Mouse (Mus musculus) testis, adult 2 months (tissue): ENCODE measurements around the gene Emb. TPM values are rescaled to one million over a fixed set of nuclear protein-coding genes. Genes with fewer than 3 reads are reported as not detected.

ENCODE experiments used
- H3K27ac ChIP-seq: fragments of 200-500 bp; 2 replicates; pipeline ENCODE4 v1.5.1; 2012; ENCODE audit warnings: low read depth, low read length; ENCODE audit not compliant: control insufficient read depth, insufficient read depth
- H3K27me3 ChIP-seq: fragments of 200-500 bp; 2 replicates; pipeline ENCODE4 v1.6.1; 2012; ENCODE audit warnings: mild to moderate bottlenecking, low read length, moderate library complexity; ENCODE audit not compliant: control insufficient read depth, insufficient read depth
- H3K36me3 ChIP-seq: fragments of 200-500 bp; 2 replicates; pipeline ENCODE4 v1.6.1; 2012; ENCODE audit warnings: mild to moderate bottlenecking, low read length; ENCODE audit not compliant: control insufficient read depth, insufficient read depth
- H3K4me1 ChIP-seq: fragments of 200-500 bp; 2 replicates; pipeline ENCODE4 v1.6.1; 2012; ENCODE audit warnings: low read length; ENCODE audit not compliant: control insufficient read depth, insufficient read depth
- H3K4me3 ChIP-seq: fragments of 200-500 bp; 2 replicates; pipeline ENCODE4 v1.5.1; 2012; ENCODE audit warnings: low read depth, mild to moderate bottlenecking, low read length, moderate library complexity, mixed read lengths; ENCODE audit not compliant: control insufficient read depth
- CTCF ChIP-seq: fragments of 200-500 bp; IDR thresholded peaks from 2 replicates; pipeline ENCODE4 v1.5.1; 2012; ENCODE audit warnings: low read depth, mild to moderate bottlenecking, inconsistent platforms, low read length, moderate library complexity; ENCODE audit not compliant: control insufficient read depth, insufficient read depth, insufficient replicate concordance
- POLR2A ChIP-seq: fragments of 200-500 bp; IDR thresholded peaks from 2 replicates; pipeline ENCODE4 v1.6.1; 2012; ENCODE audit warnings: low read depth, mild to moderate bottlenecking, inconsistent platforms, low read length, moderate library complexity; ENCODE audit not compliant: control insufficient read depth
- polyA plus RNA-seq: library from polyadenylated mRNA; depleted of rRNA; stranded (reverse); fragments of >200 nt; gene quantifications from 2 replicates; pipeline ENCODE4 v1.2.3, GENCODE M21; 2012

Gene Emb
- polyA plus RNA-seq, 1 experiment = 5.3 TPM

DNA sequence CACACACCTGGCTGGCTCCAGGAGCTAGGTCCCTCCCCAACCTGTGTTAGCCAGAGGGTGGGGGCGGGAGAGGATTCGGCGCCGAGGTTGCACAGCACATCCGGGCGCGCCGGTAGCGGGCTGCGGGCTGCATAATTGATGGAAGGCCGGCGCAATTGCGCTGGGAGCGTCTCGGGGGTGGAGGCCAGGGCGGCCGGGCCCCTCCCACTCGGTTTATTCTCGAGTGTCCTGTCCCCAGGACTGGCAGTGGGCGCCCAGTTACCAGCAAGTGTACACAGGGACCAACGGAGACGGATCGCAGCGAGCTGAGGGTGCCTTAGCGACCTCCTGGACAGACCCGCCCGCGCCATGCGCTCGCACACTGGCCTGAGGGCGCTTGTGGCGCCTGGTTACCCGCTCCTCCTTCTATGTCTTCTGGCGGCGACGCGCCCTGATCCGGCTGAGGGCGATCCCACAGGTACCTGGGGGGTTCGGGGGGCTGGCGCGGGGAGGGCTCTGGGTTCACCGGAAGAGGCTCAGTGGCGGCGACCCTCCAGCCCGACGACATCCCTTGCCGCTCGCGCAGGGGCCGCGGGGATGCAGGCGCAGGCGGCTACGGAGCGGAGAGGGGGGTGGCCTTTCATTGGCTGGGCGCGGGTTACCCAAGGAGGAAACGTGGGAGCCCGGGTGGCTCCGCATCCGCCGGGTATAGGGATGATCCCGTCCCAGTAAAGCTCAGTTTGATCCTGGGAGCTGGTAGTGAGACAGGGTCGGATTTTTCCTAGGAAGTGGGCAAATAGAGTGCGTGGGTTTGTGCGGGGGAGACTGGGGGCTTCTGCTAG lies 12.4 kb downstream of the Emb start, which contains the start of gene Gm17509:
Gene Gm17509, minus strand, starts transcription at position 575 of the 821 bp plus-strand sequence.
- Histone ChIP-seq H3K4me1 (no peaks in the 10 kb centered on the region; the same call in 1 of the 2 replicates), H3K27me3 (no peaks in the 10 kb centered on the region), H3K36me3 (no peaks in the 10 kb centered on the region), H3K4me3 (peak within 1 kb of the TSS; percentile 32), H3K27ac (no peak within 1 kb of the TSS)
- no peak for TF ChIP-seq CTCF
- no peak for TF ChIP-seq POLR2A

DNA sequence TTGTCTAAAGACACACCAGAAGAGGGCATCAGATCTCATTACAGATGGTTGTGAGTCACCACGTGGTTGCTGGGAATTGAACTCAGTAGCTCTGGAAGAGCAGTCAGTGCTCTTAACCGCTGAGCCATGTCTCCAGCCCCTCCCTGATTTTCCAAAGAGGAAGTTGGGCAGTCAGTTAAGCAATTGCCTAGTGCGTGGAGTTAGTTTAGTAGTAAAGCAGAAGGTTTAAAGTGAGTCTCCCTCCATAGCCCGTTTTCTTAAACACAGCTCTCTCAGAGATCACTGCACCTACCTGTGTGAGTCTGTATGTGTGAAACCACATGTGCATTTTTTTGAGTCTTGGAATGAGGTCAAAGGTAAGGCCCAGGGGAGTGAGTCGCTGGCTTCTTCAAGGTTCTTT lies 14.8 kb downstream of the Emb start:
- Histone ChIP-seq H3K4me1 (no peaks in the 10 kb centered on the region; the same call in 1 of the 2 replicates), H3K27ac (no peak overlapping the region), H3K4me3 (no peak overlapping the region)

DNA sequence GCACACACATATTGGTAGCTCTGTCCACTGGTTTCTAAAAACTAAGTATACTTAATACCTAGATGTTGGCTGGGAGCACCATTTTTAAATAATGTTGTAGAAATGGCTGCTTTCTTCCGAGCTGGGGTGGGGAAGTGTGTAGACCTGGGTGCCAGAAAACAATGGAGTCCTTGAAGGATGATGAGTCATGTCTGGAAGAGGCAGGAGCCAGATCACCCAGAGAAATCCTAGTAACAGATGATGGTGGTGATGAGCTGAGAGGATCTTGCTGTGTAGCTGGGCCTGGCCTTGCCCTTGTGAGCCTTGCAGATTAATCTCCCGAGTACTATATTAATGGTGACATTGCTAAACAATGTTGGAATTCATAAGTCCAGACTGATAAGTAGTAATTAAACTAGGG lies 16.6 kb downstream of the Emb start:
- Histone ChIP-seq H3K36me3 (no peaks in the 10 kb centered on the region), H3K4me1 (no peaks in the 10 kb centered on the region; the same call in 1 of the 2 replicates), H3K27ac (no peak overlapping the region), H3K4me3 (no peak overlapping the region), H3K27me3 (no peaks in the 10 kb centered on the region)
- no peak for TF ChIP-seq POLR2A
- TF ChIP-seq CTCF = no peak

More for the DNA sequence above, 14.8 kb downstream of the Emb start:
- Histone ChIP-seq H3K27me3 (no peaks in the 10 kb centered on the region), H3K36me3 (no peaks in the 10 kb centered on the region)
- TF ChIP-seq CTCF (no peak), POLR2A (no peak)

DNA sequence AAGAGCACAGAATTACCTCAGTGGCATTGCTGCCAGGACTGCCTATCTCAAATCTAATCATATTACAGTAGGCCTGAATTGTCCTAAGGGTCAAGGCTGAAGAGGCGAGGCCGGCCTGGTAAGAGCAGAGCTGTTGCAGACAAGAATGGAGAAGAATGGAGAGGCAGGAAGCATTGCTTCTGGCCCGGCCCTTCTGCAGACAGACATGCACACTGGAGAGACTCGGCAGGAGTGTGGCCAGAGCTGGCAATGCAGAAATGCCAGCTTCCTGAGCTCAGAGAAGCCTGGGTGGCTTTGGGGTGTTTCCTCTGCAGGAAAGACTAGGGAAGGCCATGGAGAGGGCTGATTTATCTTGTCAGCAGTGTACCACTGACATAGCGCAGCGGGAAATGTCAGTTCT lies 17.2 kb downstream of the Emb start:
- no peaks in the 10 kb centered on the region for H3K27me3 ChIP-seq
- TF ChIP-seq CTCF (no peak), POLR2A (no peak)
- no peak overlapping the region for H3K4me3 ChIP-seq
- no peak overlapping the region for H3K27ac ChIP-seq
- no peaks in the 10 kb centered on the region; the same call in 1 of the 2 replicates for H3K4me1 ChIP-seq
- H3K36me3 ChIP-seq = no peaks in the 10 kb centered on the region

DNA sequence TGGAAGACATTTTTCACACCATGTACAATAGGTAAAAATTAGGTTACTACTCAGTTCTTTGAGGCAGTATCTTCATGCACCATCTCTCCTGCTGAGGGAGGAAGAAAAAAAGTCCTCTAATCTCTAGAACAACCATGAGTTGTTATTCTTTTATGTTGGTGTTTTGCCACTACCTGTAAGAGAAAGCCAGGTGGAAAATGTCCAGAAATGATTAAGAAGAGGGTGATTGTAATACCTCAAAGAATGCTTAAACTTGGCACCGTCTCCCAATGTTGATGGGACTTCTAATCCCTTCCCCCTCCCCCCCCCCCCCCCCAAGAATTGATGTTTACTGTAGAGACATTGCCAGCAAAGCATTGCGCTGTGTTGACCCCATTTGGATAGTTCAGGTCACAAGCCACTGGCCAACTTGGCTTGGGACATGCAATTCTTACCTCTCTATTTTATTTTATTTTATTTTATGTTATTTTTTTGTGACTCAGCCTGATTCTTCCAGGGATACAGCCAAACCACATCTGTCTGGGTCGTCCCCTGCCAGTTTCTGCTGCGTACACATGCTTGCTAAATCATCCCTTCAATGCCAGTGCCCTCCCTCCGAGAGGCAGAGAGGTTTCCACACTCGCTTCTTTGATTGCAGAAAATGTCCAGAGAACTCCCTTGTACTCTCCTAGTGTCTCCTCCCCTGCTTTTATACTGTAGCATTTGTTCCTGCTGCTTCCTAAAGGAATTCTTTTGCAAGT lies 22.2 kb downstream of the Emb start:
- H3K27me3 ChIP-seq = no peaks in the 10 kb centered on the region
- H3K36me3 ChIP-seq = no peaks in the 10 kb centered on the region
- H3K4me3 ChIP-seq = no peak overlapping the region
- TF ChIP-seq CTCF (no peak), POLR2A (no peak)
- no peaks in the 10 kb centered on the region for H3K4me1 ChIP-seq
- no peak overlapping the region for H3K27ac ChIP-seq

DNA sequence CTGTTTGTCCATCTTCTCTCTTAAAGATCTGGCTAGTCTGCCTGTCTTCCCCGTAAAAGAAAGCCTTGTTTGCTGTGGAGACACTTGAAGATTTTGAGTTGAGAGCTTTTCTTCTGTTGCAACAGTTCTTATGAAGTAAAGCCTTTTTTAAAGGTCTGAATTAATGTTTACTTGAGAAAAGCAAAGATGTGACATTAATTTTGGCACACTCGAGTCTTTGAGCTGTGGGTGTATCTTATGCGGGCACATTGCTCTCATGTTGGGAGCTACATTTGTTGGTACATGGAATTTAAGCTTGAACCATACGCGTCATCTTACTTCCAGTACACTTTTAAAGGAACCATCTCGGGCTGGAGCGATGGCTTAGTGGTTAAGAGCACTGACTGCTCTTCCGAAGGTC lies 25.5 kb downstream of the Emb start:
- no peaks in the 10 kb centered on the region for H3K27me3 ChIP-seq
- H3K36me3 ChIP-seq = no peaks in the 10 kb centered on the region
- TF ChIP-seq CTCF (no peak), POLR2A (no peak)
- H3K4me1 ChIP-seq = no peaks in the 10 kb centered on the region
- H3K4me3 ChIP-seq = no peak overlapping the region
- no peak overlapping the region for H3K27ac ChIP-seq

DNA sequence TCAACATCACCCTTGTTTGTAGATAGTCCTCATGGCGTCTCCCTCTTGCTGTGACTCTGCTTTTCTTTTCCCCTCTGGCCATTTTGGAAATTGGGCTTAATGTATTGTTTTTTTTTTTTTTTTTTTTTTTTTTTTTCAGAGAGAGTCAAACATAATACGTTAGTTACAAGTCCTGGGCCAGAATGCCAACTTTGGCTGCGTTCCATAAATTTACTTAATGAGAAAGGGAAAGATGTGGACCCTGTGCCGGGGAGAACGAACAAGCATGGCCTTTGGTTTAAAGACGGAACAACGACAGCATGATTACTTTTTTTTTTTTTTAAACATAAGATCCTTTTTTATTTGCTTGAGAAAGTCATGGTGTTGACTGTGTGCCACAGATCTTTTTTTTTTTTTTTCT lies 26.1 kb downstream of the Emb start:
- TF ChIP-seq POLR2A = no peak
- no peak for TF ChIP-seq CTCF
- H3K4me3 ChIP-seq = no peak overlapping the region
- H3K4me1 ChIP-seq = no peaks in the 10 kb centered on the region
- no peak overlapping the region for H3K27ac ChIP-seq
- H3K27me3 ChIP-seq = no peaks in the 10 kb centered on the region
- H3K36me3 ChIP-seq = no peaks in the 10 kb centered on the region
